Mouse (Mus musculus) kidney, embryonic 16.5 days (tissue): ENCODE data around the gene Scaf4. TPM values are rescaled to one million over a fixed set of nuclear protein-coding genes. Genes with fewer than 3 reads are reported as not detected.

Source experiments
- ATAC-seq: fragments of 200-750 bp; cut with Nextera tagmentation; 2 replicates; pipeline ENCODE4 v1.8.0; 2017; ENCODE audit warnings: moderate TSS enrichment; ENCODE audit not compliant: low FRiP score, low TSS enrichment
- H3K27ac ChIP-seq: fragments of 300-500 bp; sonication (generic); 2 replicates; pipeline ENCODE4 v1.5.1; 2014; ENCODE audit warnings: low read length
- H3K27me3 ChIP-seq: fragments of 300-500 bp; sonication (generic); 2 replicates; pipeline ENCODE4 v1.6.1; 2014; ENCODE audit warnings: low read length, control low read depth, mixed read lengths; ENCODE audit not compliant: insufficient read depth
- H3K36me3 ChIP-seq: fragments of 300-500 bp; sonication (generic); 2 replicates; pipeline ENCODE4 v1.6.1; 2014; ENCODE audit warnings: low read length, control low read depth, mixed read lengths; ENCODE audit not compliant: insufficient read depth
- H3K4me1 ChIP-seq: fragments of 300-500 bp; sonication (generic); 2 replicates; pipeline ENCODE4 v1.6.1; 2014; ENCODE audit warnings: low read length, control low read depth, mixed read lengths; ENCODE audit not compliant: insufficient read depth
- H3K4me2 ChIP-seq: fragments of 300-500 bp; sonication (generic); replicated peaks from 2 replicates; pipeline ENCODE4 v1.6.1; 2014; ENCODE audit warnings: low read depth, low read length
- H3K4me3 ChIP-seq: fragments of 300-500 bp; sonication (generic); 2 replicates; pipeline ENCODE4 v1.5.1; 2014; ENCODE audit warnings: mild to moderate bottlenecking, low read length
- H3K9ac ChIP-seq: fragments of 300-500 bp; sonication (generic); replicated peaks from 2 replicates; pipeline ENCODE4 v1.6.1; 2014; ENCODE audit warnings: low read length
- H3K9me3 ChIP-seq: fragments of 300-500 bp; sonication (generic); 2 replicates; pipeline ENCODE4 v1.6.1; 2016; ENCODE audit warnings: low read length, control low read depth
- WGBS: fragments of 180-500 bp; shearing (Covaris S2); extraction: QIAGEN DNeasy Blood & Tissue Kit; methylation state at CpG from one replicate; pipeline ENCODE4 v1.1.7; 2014; 5-methylcytosine and 5-hydroxymethylcytosine counted together
- polyA plus RNA-seq: library from polyadenylated mRNA; unstranded; fragments of >200 nt; fragmentation: Nextera tagmentation; extraction: Ambion mirVana; gene quantifications from 2 replicates; pipeline ENCODE4 v1.2.1, GENCODE M21; 2015

The Scaf4 gene
- polyA plus RNA-seq, 1 experiment from 2014 or later: 22.1 TPM

DNA sequence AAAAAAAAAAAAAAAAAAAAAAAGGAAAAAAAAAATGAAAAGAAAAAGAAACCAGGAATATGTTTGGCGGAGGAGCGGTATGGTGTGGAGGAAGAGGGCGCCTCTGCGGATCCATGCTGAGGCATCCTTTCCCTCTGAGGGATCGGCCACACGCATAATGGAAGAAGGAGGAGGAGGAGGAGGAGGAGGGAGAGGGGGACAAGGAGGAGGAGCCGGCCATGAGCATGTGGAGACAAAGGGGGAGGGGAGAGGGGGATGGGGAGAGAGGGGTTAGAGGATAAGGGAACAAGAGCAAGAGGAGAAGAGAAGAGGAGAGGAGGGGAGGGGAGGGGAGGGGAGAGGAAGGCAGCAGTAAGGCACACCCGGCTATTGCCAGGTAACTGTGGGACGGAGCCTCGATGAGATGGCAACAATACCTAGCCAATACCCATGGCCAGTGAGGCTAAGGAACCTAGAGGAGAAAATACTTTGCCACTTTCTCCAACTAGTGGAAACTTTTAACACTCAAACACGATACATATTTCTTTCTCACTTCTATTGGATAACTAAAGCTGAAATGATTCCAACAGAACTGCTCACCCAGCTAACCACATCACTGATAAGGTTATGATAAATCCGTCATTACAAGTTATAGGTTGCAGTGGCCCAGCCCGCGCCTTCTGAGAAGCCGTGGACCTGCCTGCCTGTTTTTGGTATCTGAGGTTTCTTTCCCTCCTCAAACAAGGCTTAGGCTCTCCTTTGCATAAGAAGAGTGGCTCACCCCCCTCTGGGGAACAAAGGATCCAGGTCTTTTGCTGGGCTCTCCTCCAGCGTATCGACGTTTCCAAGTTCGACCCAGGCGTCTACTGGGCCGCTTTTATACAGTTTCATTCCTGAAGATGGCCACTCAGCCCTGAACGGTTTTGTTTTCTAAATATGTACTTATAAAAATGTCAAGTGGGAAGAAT lies 13.4 kb upstream of the Scaf4 start:
- H3K27me3 ChIP-seq: peaks cover 7% of the 10 kb centered on the region
- H3K27ac ChIP-seq: no peak overlapping the region
- no peak for ATAC-seq
- 0 out of 2 replicates have a peak, but pooled peaks cover 5% of the 10 kb centered on the region for H3K4me1 ChIP-seq
- no peak overlapping the region for H3K9ac ChIP-seq
- no peaks in the 10 kb centered on the region for H3K36me3 ChIP-seq
- H3K4me3 ChIP-seq: no peak overlapping the region
- H3K9me3 ChIP-seq: no peaks in the 10 kb centered on the region
- H3K4me2 ChIP-seq: peak overlapping the region; percentile 10; the same call in 1 of the 2 replicates
- 31% methylated on average over 19 of the region's 22 CpGs for WGBS

DNA sequence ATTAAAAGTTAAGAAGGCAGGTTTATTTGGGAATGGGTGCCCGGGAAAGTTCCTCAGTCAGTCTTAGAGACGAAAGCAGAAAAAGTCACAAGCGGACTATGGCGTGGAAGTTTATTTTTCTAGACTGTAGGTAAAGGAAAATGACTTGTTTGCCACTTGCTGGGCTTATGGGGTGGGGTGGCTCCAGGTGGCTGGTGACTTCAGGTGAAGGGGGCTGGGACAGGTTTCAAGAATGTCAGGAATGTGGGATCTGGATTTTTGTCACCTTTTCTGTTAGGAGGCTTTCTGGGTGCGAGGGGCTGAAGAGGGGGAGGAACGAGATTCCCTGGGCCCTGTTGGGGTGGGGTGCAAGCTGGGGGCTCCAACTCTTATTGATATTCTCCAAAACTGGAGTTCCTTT lies 7.4 kb upstream of the Scaf4 start:
- Histone ChIP-seq H3K4me1 (no peaks in the 10 kb centered on the region), H3K36me3 (no peaks in the 10 kb centered on the region), H3K9me3 (no peaks in the 10 kb centered on the region), H3K27me3 (no peaks in the 10 kb centered on the region), H3K4me2 (no peak overlapping the region), H3K27ac (no peak overlapping the region), H3K9ac (no peak overlapping the region), H3K4me3 (no peak overlapping the region)
- WGBS: 52% methylated on average over 6 of the region's 6 CpGs
- no peak for ATAC-seq

DNA sequence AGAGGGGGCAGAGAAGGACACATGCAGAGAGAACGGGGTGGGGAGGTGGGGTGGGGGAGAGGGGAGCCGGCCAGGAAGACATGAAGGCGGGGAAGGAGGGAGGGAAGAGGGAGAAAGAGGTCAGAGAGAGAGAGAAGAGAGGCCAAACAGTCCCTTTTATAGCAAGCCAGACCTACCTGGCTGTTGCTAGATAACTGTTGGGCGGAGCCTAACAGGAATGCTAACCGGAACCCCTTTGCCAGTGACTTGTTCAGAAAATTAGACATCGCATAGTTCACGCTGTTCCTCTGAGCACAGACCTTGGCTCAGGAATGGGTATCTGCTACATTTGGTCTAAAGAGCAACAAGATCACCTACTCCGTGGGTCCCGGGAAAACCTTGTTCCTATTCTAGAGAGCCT lies 6.7 kb upstream of the Scaf4 start:
- H3K27me3 ChIP-seq: no peaks in the 10 kb centered on the region
- no peaks in the 10 kb centered on the region for H3K36me3 ChIP-seq
- H3K9ac ChIP-seq: no peak overlapping the region
- H3K4me3 ChIP-seq: no peak overlapping the region
- no peaks in the 10 kb centered on the region for H3K4me1 ChIP-seq
- no peak for ATAC-seq
- WGBS: 54% methylated on average over 9 of the region's 9 CpGs
- no peaks in the 10 kb centered on the region for H3K9me3 ChIP-seq
- H3K4me2 ChIP-seq: 0 out of 2 replicates have a peak overlapping the region, but pooled peaks have one; percentile 1
- no peak overlapping the region for H3K27ac ChIP-seq

DNA sequence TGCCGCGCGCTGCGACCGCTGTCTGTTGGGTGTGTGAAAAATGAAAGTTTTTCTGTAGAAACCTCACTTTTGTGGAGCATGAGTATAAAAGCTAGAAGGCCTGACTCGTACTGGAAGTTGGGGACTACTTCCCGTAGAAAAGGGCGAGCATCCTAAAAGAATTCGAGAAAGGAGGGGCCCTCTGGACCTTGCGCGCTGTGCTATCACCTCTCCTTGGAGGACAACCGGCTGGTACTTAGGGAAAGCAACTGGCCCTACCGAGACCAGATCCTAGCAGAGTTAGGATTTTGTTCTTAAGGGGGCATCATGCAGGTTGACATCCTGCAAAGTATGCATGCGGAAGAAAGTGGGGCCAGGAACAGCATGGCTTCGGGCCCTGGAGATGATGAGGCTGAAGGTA lies 613 bp upstream of the Scaf4 start:
- Histone ChIP-seq H3K4me2 (peak overlapping the region; percentile 70), H3K36me3 (no peaks in the 10 kb centered on the region), H3K9ac (peak overlapping the region; percentile 82), H3K4me1 (peaks cover 35% of the 10 kb centered on the region), H3K4me3 (peak overlapping the region; percentile 81), H3K27ac (peak overlapping the region; percentile 85), H3K27me3 (no peaks in the 10 kb centered on the region), H3K9me3 (no peaks in the 10 kb centered on the region)
- ATAC-seq: peak; percentile 0; the same call in 1 of the 2 replicates
- WGBS: 4% methylated on average over 15 of the region's 15 CpGs

DNA sequence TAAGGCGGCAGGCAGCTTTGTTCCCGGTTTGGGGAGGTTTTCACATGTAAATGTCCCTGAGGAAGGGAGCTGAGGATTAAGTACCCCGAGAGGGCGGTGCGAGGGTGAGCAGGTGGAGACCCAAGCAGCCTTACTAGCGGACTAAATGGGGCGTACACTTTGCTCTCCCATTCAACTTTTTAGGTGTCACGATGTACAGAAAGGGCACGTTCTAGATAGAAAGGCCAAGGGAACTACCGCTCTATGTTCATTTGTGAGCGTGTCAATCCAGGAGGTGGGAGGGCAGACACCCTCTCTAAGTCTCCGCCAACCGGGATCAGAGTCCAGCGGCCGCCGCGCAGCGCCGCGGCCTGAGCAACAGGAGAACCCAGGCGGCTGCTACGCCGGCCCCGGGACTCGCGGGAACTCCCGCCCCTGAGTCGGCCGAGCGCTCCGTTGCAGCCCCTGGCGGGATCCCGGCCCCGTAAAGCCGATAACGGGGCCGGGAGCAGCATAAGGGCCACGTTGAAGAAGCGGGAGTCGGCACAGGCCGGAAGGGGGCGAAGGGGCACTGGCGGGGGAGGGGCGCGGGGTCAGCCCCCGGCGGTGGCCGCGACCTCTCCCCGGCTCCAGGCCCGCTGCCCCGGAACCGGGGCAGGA lies 918 bp downstream of the Scaf4 start:
- ATAC-seq: peak; percentile 44
- peak overlapping the region; percentile 98 for H3K9ac ChIP-seq
- no peaks in the 10 kb centered on the region for H3K9me3 ChIP-seq
- H3K36me3 ChIP-seq: no peaks in the 10 kb centered on the region
- peak overlapping the region; percentile 81 for H3K4me3 ChIP-seq
- peak overlapping the region; percentile 70 for H3K4me2 ChIP-seq
- H3K4me1 ChIP-seq: peaks cover 41% of the 10 kb centered on the region
- peak overlapping the region; percentile 95 for H3K27ac ChIP-seq
- no peaks in the 10 kb centered on the region for H3K27me3 ChIP-seq
- WGBS: under 1% methylated on average over 50 of the region's 53 CpGs

DNA sequence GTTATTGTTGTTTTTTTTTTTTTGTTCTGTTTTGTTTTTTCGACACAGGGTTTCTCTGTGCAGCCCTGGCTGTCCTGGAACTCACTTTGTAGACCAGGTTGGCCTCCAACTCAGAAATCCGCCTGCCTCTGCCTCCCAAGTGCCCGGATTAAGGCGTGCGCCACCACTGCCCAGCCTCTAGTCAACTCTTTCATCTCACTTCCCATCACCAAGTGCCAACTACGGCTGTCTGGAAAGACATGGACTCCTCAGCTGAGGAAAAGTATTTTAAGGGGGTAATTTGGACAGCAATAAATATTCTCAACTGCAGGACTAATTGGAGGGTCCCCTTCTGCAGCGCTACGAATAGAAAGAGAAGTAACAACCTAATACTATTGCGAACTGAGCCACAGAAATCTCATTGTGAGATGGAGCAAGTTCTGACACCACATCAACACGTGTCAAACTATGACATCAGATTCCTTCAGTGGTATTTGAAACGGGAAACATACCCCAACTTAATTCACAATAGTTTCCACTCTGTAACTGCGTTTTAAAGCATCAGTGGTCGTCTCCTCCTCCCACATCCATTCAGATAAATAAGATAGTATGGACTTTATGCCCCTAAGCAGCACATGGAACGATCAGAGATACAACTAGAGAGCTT lies 1.6 kb downstream of the Scaf4 start:
- H3K27ac ChIP-seq: no peak overlapping the region

DNA sequence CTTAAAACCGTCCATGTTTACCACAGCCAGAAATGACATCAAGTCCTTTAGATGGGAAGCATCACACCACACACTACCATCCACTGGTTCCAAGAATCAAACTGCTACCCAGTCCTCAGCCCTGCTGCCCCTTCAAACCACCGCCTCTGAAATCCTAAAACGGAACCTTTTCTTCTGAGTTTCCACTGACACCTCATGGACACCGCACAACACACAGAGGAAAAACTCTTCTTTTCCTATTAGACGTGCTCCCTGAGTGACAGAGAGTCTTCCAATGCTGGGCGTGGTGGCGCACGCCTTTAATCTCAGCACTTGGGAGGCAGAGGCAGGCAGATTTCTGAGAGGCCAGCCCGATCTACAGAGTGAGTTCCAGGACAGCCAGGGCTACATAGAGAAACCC lies 2.9 kb downstream of the Scaf4 start:
- ATAC-seq: no peak
- Histone ChIP-seq H3K36me3 (no peaks in the 10 kb centered on the region), H3K9ac (no peak overlapping the region), H3K27me3 (no peaks in the 10 kb centered on the region), H3K4me1 (peaks cover 41% of the 10 kb centered on the region), H3K4me3 (no peak overlapping the region), H3K4me2 (no peak overlapping the region), H3K9me3 (no peaks in the 10 kb centered on the region), H3K27ac (no peak overlapping the region)
- 89% methylated on average over 9 of the region's 9 CpGs for WGBS

More for the DNA sequence above, 1.6 kb downstream of the Scaf4 start:
- WGBS: 25% methylated on average over 14 of the region's 14 CpGs
- Histone ChIP-seq H3K36me3 (no peaks in the 10 kb centered on the region), H3K4me3 (peak overlapping the region; percentile 81), H3K9ac (peak overlapping the region; percentile 98), H3K4me1 (peaks cover 41% of the 10 kb centered on the region), H3K9me3 (no peaks in the 10 kb centered on the region), H3K4me2 (peak overlapping the region; percentile 70), H3K27me3 (no peaks in the 10 kb centered on the region)
- no peak for ATAC-seq

DNA sequence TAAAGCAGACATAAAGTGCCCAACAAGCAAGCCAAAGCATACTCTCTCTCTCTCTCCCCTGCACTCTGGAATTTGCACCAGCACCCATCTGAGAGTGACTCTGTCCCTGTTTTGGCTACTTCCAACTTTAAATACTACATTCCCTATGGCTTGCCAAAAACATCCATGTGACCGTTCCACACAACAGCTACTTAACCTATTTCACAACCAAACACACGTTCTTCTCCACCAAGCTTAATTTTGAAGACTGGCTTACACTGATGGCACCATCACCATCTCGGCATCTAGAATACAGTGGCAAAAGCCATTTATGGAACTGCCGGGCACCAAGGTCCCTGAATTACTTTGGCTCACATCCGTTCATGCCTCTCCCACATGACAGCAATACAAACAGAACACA lies 3.3 kb downstream of the Scaf4 start:
- Histone ChIP-seq H3K4me1 (peaks cover 41% of the 10 kb centered on the region), H3K36me3 (no peaks in the 10 kb centered on the region), H3K4me2 (no peak overlapping the region), H3K4me3 (no peak overlapping the region), H3K9ac (no peak overlapping the region), H3K27me3 (no peaks in the 10 kb centered on the region), H3K27ac (no peak overlapping the region), H3K9me3 (no peaks in the 10 kb centered on the region)
- WGBS: 75% methylated on average over 5 of the region's 5 CpGs
- no peak for ATAC-seq

DNA sequence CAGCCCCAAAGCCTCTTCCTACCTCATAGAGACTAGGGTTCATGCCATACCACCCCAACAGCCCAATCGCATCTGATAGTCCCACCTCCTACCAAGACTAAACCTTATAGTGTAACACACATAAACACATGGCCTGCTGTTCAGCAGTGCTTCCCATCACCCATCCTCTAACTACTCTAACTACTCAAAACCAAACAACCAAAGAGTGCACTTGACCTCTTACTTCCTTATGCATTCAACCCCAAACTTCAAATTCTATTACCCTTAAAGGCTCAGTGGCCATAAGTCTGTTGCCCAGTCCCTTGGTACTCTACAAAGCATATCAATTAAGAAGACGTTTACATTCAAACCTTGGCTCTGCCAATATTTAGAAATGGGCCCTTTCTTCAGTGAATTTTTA lies 3.8 kb downstream of the Scaf4 start:
- no peak overlapping the region for H3K4me2 ChIP-seq
- WGBS: 57% methylated on average over 2 of the region's 2 CpGs
- H3K27me3 ChIP-seq: no peaks in the 10 kb centered on the region
- H3K4me3 ChIP-seq: no peak overlapping the region
- H3K9me3 ChIP-seq: no peaks in the 10 kb centered on the region
- ATAC-seq: no peak
- no peak overlapping the region for H3K9ac ChIP-seq
- peaks cover 41% of the 10 kb centered on the region for H3K4me1 ChIP-seq
- no peak overlapping the region for H3K27ac ChIP-seq
- H3K36me3 ChIP-seq: no peaks in the 10 kb centered on the region
